Mouse (Mus musculus) neural tube, embryonic 10.5 days (tissue): ENCODE measurements around the gene C330021F23Rik.

Source experiments
- DNase-seq: peaks from one replicate; pipeline ENCODE4 v3.0.0-alpha.2; 2017; ENCODE audit warnings: low spot score; ENCODE audit errors: extremely low spot score

The C330021F23Rik gene

GRCm38 (mm10) chr8:3587391-3588257 lies 19.8 kb downstream of the C330021F23Rik start:
- DNase-seq, result peak; percentile 65

- DNase-seq, result peak; percentile 32
These were observed 20.5 kb downstream of the C330021F23Rik start for GRCm38 (mm10) chr8:3588258-3588633.

GRCm38 (mm10) chr8:3593470-3593869 lies 25.7 kb downstream of the C330021F23Rik start:
- DNase-seq, result no peak

- no peak for DNase-seq
These were observed 26.7 kb downstream of the C330021F23Rik start for GRCm38 (mm10) chr8:3594466-3594865.

- DNase-seq, result no peak
These were observed 30.3 kb downstream of the C330021F23Rik start for GRCm38 (mm10) chr8:3598054-3598453.

- no peak for DNase-seq
These were observed 31.4 kb downstream of the C330021F23Rik start for GRCm38 (mm10) chr8:3599219-3599618.

GRCm38 (mm10) chr8:3600401-3600800 lies 32.6 kb downstream of the C330021F23Rik start:
- DNase-seq, result no peak

GRCm38 (mm10) chr8:3603439-3603838 lies 35.6 kb downstream of the C330021F23Rik start:
- no peak for DNase-seq

- no peak for DNase-seq
These were observed 38.8 kb downstream of the C330021F23Rik start for GRCm38 (mm10) chr8:3606593-3606992.

GRCm38 (mm10) chr8:3607822-3608221 lies 40.0 kb downstream of the C330021F23Rik start:
- DNase-seq, result no peak

- DNase-seq, result no peak
These were observed 41.4 kb downstream of the C330021F23Rik start for GRCm38 (mm10) chr8:3609046-3609815.

- no peak for DNase-seq
These were observed 42.0 kb downstream of the C330021F23Rik start for GRCm38 (mm10) chr8:3609816-3610150.

- peak; percentile 100 for DNase-seq
These were observed 53.6 kb downstream of the C330021F23Rik start, which contains the start of the genes Xab2 and Pet100 for GRCm38 (mm10) chr8:3621199-3621970. Xab2 (minus strand) TSS chr8:3621316. Pet100 (plus strand) TSS chr8:3621548.

- DNase-seq, result no peak
These were observed 54.3 kb downstream of the C330021F23Rik start for GRCm38 (mm10) chr8:3622119-3622518.

- no peak for DNase-seq
These were observed 57.7 kb downstream of the C330021F23Rik start, which contains the start of gene Pcp2 for GRCm38 (mm10) chr8:3625445-3625844. Pcp2 (minus strand) TSS chr8:3625545.

- no peak for DNase-seq
These were observed 59.2 kb downstream of the C330021F23Rik start for GRCm38 (mm10) chr8:3626971-3627370.

GRCm38 (mm10) chr8:3628014-3628413 lies 60.2 kb downstream of the C330021F23Rik start:
- no peak for DNase-seq

- peak; percentile 45 for DNase-seq
These were observed 63.1 kb downstream of the C330021F23Rik start, which contains the start of gene Stxbp2 for GRCm38 (mm10) chr8:3630647-3631477. Stxbp2 (plus strand) TSS chr8:3630955.

GRCm38 (mm10) chr8:3631478-3631875 lies 63.7 kb downstream of the C330021F23Rik start:
- DNase-seq, result no peak
